Mouse (Mus musculus) adrenal gland, postnatal 25 days (tissue): ENCODE results near the gene Fbxo34. TPM values are rescaled to one million over a fixed set of nuclear protein-coding genes. Genes with fewer than 3 reads are reported as not detected.
"Not testable (repeated sequence)": the region's sequence is repeated elsewhere in the genome, so short reads cannot be mapped to it uniquely, and the experiment has no call there.

Source experiments
- DNase-seq: peaks from one replicate; pipeline ENCODE4 v3.0.0; 2021; ENCODE audit warnings: mixed read lengths
- total RNA-seq: library from RNA; stranded (reverse); gene quantifications from 2 replicates; pipeline ENCODE4 v1.2.3, GENCODE M21; 2021

The Fbxo34 gene
- total RNA-seq, 1 experiment from 2014 or later: 25.3 TPM

DNA sequence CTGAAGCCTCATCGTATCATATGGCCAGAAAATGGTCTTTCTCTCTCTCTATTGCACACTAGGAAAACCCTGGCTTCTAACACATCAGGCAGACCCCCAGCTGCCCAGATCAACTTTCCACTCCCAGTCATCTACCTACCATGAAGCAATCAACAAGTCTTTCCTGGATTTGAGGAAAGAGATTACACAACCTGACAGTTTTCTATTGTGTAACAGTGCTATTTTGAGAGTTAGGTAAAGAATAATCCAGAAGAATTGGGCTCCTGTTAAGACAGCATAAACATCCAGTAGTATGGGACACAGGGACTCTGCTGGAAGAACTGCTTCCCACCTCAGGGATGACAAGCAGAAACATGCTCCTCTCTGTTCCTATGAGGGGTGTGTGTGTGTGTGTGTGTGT lies 112.3 kb downstream of the Fbxo34 start:
- DNase-seq: no peak

- no peak for DNase-seq
Observed at GRCm38 (mm10) chr14:47563106-47563505, 112.9 kb downstream of the Fbxo34 start.

DNA sequence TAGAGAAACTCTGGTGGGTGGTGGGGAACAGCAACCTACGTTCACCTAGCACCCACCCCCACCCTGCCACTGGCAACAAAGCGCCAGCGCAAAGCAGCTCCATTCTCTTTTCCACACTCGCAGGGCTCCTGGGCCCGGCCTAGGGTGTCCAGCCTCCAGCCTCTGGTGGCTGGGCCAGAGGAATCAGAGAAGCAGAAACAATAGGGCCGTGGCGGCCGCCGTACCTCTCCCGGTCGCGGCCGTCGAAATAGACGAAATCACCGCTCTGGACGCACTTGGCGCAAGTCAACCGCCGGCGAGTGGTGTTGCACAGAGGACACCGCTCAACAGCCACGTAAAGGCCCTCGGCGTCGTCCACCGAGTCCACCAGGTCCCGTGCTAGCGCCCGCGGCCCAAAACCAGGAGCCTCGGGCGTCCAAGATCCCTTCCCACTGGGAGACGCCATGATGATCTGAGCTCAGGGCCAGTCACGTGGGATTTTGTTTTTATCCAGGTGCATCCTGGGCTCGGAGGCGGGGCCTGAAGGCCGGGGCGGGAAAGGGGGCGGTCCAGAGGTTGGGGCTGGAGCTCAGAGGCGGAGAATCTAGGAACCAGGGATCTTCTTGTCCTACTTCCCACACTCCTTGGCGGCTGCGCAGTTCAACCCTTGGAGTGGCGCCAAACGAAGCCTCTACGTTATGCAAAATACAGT lies 117.9 kb downstream of the Fbxo34 start:
- peak; percentile 98 for DNase-seq

DNA sequence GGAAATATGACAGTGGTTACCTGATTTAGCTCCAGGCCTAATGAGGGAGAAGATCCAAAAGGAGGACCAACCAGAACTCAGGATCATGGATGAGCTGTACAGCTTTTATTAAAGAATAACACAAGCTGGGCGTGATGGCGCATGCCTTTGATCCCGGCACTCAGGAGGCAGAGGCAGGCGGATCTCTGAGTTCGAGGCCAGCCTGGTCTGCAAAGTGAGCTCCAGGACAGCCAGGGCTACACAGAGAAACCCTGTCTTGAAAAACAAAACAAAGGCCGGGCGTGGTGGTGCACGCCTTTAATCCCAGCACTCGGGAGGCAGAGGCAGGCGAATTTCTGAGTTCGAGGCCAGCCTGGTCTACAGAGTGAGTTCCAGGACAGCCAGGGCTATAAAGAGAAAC lies 120.3 kb downstream of the Fbxo34 start, which contains the start of gene Atg14:
Atg14 (minus strand) TSS at position 101 of the 400 bp plus-strand sequence.
- not testable (repeated sequence) for DNase-seq

DNA sequence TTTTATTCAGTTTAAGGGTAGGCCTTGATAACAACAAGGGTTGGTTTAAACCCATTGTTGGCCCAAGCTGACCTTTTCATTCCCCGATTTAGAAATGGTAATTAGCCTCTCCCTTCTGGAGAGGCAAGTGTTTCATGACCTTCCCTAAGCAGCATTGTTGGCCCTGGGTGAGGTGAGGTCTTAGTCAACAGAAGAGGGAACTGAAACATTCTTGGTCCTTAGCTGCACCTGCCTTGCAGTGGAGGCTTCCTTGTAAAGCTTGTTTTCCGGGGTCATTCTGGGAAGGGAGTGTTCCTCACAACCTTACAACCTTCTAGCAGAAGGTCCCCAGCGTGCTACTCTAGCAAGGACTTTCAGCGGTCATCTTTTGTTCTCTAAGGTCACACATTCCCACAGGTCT lies 122.5 kb downstream of the Fbxo34 start:
- DNase-seq: no peak

- no peak for DNase-seq
Observed at GRCm38 (mm10) chr14:47574721-47575120, 124.5 kb downstream of the Fbxo34 start.

GRCm38 (mm10) chr14:47576687-47577086 lies 126.5 kb downstream of the Fbxo34 start:
- no peak for DNase-seq

DNA sequence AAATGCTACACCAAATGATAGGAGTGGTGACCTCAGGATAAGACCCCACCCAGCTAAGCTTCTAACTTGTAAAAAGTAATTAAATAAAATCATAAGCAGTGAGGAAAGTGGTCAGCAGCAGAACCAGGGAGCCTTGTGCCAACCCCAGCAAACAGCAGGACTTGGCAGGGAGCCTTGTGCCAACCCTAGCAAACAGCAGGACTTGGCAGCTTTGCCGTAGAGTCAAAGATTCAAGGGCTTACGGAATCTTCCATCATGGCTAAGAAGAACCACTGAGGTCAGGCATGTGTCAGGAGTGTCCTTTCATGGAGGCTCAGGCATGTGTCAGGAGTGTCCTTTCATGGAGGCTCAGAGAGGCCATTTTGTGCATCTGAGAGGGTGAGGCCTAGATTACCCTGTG lies 127.9 kb downstream of the Fbxo34 start:
- DNase-seq: peak; percentile 67

- DNase-seq: peak; percentile 8
Observed at GRCm38 (mm10) chr14:47581280-47581679, 131.1 kb downstream of the Fbxo34 start.

Other genes with a start within 250 kb of the Fbxo34 start
- gene Wdhd1, start 173.6 kb upstream of the Fbxo34 start, total RNA-seq: 4.8 and 7.5 TPM in 2 replicates
- gene Socs4, start 173.5 kb upstream of the Fbxo34 start, total RNA-seq: 20.1 and 20.6 TPM in 2 replicates
- 60.6 and 77.5 TPM in 2 replicates for gene Mapk1ip1l, start 152.2 kb upstream of the Fbxo34 start, total RNA-seq
- 5.2 and 10.2 TPM in 2 replicates for gene Lgals3, start 82.7 kb upstream of the Fbxo34 start, total RNA-seq
- gene Dlgap5, start 32.0 kb upstream of the Fbxo34 start, total RNA-seq: 5.6 and 6.0 TPM in 2 replicates
- 13.9 and 17.4 TPM in 2 replicates for gene Atg14, start 120.2 kb downstream of the Fbxo34 start, total RNA-seq
- gene Ktn1, start 198.0 kb downstream of the Fbxo34 start, total RNA-seq: 58.6 and 76.6 TPM in 2 replicates